Mouse (Mus musculus) embryonic fibroblast, embryonic 13.5 days (primary cell): ENCODE data around the gene Lrrc17.

Experiments used
- CTCF ChIP-seq: IDR thresholded peaks from 2 replicates; pipeline ENCODE4 v1.5.1; 2011; ENCODE audit warnings: mild to moderate bottlenecking, control low read depth, low read length, moderate library complexity, borderline replicate concordance; ENCODE audit not compliant: insufficient read depth
- POLR2A ChIP-seq: IDR thresholded peaks from 2 replicates; pipeline ENCODE4 v1.6.1; 2011; ENCODE audit warnings: low read depth, mild to moderate bottlenecking, control low read depth, low read length, moderate library complexity

- TF ChIP-seq CTCF = no peak
- no peak for TF ChIP-seq POLR2A
These were observed 15.1 kb upstream of the Lrrc17 start for GRCm38 (mm10) chr5:21528068-21528842.
